Mouse (Mus musculus): ENCODE results near the gene Gm10521. TPM values are rescaled to one million over a fixed set of nuclear protein-coding genes. Genes with fewer than 3 reads are reported as not detected.
"Not testable (repeated sequence)": the region's sequence is repeated elsewhere in the genome, so short reads cannot be mapped to it uniquely, and the experiment has no call there.

Gene Gm10521
- total RNA-seq (2022), result under 1 TPM; 0.17 to 0.92 (median 0.48) TPM

DNA sequence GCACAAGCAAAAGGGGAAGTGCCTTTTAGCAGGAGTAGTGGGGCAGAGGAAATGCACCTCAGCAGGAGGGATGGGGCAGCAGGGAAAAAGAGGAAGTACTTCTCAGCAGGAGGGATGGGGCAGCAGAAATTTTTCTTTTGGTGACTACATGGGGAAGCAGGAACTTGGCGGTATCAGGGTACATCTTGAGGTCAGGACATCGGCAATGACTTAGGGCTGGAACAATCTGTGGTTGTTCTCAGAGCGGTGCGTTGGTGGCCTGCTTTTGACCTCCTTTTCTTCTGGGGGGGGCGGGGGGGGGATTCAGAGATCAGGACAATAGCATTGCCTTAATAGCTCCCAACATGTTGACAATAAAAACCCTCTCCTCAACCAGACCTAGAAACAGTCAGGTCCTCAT, at the start of gene Gm10521:
Gene Gm10521 (plus strand): TSS at position 301 of the 400 bp plus-strand sequence.
- DNase-seq, result not testable (repeated sequence)

DNA sequence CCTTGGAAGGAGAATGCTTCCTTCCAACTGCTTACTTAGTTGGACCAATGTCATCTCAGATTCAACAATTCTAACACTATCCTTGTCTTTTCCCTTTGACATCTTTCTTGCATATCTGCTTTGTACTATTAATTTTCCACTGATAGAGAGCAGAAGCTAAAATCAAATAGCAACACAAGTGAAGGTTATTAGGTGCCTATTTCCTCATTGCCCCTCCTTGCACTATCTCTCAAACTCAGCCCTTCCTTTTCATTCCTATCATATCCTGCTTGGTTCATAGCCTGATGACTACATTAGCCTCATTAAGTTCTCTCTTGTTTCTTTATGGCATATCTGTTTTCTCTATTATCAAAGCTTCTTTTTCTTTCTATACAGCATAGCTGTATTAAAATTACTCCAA, 47.3 kb upstream of the Gm10521 start:
- no peak for DNase-seq

DNA sequence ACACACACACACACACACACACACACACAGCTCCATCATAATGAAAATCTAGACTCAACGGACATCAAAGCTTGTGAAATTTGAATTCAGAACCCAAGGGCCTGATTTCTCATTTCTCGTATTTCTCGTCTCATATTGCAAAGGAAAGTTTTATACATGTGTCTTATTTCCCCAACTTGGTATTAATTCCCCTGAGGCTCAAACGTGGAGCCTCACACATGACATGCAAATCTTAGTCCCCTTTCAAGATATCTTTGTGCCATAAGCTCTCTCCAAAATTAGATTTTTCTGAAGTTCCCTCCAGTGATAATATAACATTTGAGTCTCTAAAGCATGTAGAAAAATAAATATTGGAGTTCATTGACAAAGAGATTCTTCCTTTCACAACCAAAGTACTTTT, 46.7 kb upstream of the Gm10521 start:
- no peak for DNase-seq

DNA sequence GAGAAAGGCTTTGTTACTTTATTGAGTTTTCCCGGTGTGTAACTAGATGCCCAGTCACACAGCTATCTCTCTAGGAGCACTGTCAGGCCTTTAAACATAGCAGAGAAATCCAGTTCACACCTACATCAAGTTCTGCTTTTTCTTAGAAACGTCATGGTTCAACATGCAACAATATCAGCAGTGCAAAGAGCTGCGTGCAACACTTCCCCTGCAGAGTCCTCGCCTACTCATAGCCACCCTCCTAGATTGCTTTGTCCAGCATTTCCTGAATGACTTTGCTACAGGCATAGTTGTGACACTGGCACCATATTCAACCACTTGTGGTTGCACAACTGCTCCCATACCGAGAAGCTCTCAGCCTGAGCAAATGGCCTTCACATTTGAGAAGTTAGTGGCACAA, 46.0 kb upstream of the Gm10521 start:
- DNase-seq, result no peak

DNA sequence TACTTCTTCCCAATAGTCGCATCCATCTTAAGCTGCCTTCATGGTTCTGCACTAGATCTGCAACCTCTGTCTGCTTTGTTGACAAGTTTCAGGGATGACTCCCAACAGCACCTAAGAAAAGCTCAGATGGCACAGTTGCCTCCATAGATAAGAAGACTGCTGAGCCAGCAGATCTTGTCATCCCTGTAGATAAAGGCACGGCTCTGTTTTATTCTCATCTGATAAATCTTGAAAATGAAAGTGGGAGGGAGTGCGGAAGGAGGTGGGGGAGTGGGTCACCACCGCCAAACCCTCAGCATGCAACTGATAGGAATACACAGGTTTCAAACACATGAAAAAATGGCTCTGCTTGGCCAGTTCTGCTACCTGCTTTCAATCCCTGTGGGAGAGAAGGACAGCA, 30.0 kb upstream of the Gm10521 start:
- DNase-seq, result no peak

DNA sequence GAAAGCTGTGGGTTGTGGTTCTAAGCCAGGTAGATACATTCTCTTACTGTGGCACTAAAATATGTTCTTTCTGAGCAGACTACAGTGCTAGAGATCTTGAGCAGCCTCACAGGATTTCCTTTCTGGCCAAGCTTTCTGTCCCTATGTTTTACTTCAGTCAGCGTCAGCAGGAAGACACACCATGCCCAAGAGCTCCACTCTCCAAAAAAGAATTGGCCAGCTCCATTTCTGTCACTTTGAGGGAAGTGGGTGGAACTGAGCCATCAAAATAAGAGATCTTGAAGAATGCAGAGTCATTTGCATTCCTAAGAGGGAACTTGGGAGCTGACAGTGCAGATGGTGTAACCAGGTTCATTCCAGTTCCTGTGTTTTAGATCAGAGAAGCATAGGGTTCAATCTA, 8.5 kb upstream of the Gm10521 start:
- DNase-seq, result no peak

DNA sequence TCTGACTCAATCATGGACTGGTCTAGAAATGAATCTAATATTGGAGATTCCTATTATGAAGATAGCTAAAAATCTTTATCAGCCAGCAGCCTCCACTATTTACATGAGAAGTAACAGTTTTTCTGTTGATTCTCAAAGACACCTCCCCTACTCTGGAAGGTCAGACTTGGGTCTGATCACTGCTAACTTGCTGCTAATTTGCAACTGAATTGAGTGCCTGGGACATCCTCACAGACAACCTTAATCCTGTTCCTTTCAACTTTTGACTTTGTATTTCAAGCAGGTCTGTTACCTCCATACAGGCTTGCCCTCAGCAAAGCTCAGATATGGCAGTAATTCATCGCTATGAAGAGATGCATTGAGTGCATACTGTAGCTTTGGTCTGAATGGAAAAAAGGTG, 8.5 kb downstream of the Gm10521 start:
- no peak for DNase-seq

DNA sequence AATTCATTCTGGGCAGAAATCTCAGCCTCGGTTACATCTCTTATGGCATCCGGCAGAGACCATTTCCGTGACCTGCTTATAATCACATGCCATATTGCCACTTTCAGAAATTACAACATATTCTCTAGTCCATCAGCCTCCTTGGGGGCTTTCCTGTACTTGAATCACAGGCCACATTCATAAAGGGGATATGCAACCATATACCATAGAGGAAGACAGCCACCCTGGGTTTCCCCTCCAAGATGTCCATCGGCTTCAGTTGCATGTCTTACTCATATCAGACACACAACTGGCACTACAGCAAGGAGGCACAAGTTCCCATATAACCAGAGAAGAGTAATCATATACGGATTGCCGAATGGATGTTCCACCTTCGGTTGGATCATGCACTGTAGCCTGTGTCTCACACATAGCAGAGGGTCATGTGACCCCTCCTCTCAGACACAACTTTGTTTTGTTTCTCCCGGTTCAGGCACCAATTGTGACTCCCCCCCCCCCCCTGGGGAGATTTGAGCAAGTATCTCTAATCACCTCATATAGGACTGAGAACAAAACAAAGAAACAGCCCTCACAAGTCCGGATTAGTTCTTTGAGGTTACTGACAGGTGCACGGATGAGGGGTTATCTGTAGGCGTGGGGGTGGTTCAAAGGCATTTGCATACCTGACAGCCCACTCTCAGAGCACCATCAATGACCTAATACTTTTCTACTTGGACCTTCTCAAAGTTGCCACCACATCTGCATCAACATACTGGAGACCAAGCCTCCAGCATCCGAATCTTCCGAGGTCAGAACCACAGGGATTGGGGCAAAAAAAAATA, 20.4 kb downstream of the Gm10521 start:
- no peak for DNase-seq

DNA sequence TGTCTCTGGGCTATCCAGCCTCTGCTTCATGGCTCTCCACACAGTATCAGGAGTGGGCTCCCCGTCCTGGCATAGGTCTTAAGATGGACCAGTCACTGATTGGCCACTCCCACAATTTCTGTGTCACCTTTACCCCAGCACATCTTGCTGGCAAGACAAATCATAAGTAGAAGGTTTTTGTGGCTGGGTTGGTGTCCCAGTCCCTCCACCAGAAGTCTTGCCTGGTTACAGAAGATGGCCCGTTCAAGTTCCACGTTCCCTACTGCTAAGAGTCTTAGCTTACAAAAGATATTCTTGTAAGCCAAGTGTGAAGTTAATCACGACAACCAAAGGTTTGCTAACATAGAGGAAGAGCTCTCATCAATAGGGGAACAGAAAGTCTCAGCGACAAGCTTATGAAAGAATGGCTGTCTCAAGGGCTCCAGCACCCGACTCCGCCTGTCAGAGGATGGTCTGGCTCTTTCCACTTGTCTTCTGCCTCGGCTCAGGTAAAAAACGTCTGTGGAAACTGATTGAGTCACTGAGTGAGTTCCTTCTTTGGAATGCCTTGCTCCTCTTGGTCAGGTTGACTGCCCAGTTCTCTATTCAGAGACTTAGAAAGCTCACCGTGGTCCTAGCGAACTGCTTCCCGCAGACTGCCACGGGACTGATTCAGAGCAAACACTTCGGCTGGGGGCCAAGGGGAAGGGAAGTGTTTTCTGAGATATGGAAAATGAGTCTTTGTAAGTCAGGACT, 22.0 kb downstream of the Gm10521 start, which contains the start of gene Slamf6:
Gene Slamf6 (plus strand): TSS at position 211 of the 735 bp plus-strand sequence.
- no peak for DNase-seq

DNA sequence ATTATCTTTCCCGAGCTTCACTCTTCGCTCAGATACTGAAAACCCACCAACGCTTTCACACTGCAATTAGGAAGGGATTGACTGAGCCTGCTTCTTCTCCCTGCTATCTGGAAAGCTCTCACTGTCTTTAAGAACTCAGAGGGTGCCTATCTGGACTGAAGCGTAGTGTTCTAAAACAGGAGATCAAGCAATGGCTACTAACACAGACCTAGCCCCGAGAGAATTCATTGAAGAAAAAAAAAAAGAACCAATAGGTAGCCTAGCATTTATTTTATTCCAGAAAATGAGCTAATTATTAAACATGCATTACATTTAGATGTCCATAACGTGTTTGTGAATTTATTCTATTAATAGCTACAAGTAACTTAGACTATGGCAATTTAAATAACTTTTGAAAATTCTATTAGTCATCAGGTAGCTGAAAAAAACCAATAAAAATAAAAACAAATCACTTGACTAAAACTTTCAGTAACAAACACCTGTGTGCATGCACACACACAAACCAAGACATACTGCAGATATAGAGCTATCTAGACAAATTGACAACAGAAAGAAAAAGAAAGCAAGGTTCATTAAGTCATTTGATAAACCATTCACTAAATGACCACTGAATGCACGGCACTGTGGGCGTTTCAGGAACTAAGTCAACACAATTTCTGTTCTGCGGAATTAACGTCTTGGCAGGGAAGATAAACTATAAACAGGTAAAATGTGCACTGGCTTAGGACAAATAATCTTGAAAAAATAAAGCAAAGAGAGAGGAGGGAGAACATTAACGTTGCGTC, 22.9 kb downstream of the Gm10521 start:
- no peak for DNase-seq

DNA sequence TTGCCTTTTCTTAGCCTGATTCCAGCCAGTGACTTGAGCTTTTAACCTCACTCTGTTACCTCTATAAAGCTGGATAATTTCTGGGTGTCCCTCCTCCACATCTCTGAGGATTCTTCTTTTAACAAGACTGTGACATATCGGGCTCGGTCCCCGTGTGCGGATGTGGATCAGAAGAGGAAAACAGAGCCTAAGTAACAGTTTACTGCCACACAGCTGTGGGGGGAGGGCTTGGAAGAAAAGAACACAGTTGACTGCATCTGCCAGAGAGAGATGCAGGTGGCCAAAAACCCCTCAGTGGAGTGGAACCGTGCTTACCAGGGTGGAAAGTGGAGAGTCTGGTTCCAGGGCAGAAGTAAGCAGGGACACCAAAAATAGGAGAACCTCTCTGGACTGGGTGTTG, 23.7 kb downstream of the Gm10521 start:
- no peak for DNase-seq

DNA sequence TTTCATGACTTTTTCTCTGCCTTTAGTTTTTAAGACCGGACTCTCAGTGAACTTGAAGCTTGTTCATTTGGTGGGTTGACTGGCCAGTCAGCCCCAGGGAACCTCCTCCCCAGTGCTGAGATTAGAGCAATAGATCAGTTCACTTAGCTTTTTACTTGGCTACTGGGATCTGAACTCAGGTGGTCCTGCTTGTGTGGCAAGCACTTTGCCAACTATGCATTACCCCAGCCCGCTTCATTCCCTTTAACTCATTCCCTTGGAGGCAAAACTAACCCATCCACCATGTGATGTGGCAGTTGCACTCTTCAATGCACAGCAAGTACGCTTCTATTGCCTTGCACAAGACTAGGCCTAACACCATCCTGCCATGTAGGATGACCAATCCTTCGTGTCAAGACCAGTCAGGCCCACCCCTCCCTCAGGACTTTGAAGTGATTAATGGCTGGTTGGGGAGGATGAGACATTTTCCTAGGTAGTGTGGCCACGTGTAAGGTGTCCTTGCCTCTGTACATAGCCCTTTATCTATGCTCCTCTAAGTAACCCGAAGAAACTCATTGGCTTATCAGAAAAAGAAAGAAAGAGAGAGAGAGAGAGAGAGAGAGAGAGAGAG, 24.5 kb downstream of the Gm10521 start:
- DNase-seq, result no peak

DNA sequence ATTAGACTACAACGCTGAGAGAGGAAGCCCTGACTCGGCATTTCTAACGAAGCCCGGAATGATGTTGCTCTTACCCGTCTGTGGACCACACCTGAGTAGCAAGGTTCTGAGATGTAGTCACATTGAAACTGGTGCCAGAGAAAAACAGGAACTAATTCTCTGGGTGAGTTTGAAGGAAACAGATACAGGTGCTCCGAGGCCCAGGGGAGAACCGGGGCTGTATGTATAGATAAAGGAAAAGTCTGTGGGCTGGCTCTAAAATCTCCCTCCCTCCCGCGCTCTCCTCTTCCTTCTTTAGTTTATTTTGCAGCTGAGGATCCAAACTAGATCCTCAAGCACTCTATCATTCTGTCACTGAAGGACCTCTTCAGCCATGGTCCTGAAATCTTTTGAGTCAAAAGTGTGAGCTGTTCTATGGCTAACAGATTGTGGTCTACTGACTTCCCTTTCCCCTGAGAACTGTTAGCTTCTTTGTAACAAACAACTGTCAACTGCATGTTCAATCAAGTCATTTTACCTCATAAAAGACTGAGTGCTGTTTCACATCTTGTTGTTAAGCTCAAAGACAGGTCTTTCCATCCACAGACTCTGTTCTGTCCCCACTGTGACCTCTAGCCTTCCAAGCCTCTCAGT, 25.6 kb downstream of the Gm10521 start:
- DNase-seq, result no peak

DNA sequence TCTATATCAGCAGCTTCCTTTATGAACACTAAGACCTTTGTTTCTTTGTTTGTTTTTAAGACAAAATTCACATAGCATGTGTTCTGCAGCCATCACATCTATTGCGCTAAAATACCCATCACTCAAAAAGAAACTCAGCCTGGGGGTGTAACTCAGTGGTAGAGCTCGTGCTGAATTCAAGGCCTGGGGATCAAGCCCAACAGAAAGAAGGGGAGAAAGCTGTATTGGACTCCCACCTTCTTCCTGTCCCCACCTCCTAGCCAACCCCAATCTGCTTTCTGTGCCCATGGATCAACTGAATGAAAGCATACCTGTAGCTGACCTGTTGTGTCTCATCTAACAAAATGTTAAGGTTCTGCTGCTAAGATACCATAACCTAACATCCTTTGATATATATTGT, 26.2 kb downstream of the Gm10521 start:
- no peak for DNase-seq

DNA sequence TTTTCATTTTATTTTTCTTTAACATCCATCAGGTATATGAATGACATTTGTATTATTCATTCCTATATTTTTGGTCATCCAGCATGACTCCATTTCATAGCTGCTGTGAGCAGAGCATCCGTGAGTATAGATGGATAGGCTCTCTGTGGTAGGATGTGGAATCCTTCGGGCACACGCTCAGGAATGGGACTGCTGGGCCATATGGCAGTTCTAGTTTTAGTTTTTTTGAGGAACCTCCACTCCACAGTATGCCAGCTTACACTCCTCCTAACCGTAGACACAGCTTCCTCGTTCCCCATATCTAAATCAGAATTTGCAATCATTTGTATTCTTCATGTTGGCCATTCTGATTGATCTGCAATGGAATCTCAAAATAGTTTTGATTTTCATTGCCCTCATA, 27.4 kb downstream of the Gm10521 start:
- no peak for DNase-seq

DNA sequence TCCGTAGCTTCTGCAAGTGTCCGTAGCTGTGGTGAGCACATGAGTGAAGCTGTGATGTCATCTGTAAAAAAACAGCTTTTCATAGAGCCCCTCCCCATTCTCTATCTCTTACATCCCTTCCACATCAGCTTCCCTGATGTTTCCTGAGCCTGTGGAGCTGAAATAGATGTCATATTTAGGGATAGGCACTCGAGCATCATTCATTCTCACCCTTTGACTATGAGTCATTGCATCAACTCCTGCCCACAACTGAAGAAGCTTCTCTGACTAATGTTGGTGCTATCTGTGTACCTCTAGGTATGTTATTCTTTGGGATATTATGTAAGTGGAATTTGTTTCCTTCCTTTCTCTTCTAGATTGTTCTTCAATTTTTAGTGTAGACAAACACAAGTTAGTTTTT, 29.4 kb downstream of the Gm10521 start:
- DNase-seq, result no peak

DNA sequence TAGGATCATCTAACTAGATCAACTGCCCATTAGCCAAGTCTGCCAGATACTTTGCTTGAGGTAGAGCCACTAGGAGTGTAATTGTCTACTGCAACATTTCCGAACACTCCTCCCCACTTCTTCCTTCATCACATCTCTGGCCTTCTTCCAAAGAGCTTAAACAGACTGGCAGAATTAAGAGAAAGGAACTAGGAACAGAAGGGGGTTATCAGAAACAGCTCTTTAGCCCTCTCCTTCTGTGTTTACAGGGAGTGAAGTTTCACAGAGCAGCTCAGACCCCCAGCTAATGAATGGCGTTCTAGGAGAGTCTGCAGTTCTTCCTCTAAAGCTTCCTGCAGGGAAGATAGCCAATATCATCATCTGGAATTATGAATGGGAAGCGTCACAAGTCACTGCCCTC, 38.4 kb downstream of the Gm10521 start:
- no peak for DNase-seq

DNA sequence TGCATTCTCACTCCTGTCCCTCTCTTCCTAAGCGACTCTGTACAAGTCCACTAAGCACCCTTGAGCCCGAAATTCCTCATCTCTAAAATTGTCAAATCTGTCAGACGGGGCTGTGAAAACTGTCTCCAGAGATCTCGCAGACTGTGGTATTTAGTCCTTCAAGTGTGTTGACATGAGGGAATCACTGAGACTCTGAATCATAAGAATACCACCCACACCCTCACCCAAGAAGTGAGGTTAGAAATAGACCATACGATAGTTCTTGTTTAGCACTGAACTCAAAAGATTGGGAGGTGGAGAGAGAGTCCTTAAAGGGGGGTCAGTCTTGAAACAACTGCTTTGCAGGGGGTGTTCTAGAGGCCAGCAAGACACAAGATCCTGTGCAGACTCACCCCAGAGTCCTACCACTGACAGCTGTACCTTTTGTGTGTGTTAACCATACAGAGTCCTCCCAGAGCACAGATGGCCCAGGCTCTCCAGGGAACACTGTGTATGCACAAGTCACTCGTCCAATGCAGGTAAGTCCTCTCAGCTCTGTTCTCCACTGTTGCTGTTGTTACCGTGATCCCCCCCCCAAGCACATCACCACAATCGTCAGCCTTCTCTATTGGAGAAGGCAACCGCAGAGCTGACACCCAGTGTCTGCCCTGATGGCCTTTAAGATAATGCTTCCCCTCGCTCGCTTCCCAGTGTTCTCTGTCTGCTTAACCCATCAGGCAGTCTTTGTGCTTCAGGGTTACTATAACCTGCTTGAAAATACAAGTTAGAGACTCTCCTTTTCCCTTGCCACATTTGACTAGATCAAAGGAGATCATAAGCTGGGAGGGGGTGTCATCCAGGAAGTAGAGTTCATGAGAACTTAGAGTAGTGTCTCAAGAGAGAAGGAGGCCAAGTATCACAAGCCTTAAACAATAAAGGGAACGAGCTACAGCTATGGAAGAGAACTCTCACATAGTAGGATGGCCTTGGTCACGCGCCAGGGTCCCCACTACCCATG, 43.8 kb downstream of the Gm10521 start:
- DNase-seq, result no peak

DNA sequence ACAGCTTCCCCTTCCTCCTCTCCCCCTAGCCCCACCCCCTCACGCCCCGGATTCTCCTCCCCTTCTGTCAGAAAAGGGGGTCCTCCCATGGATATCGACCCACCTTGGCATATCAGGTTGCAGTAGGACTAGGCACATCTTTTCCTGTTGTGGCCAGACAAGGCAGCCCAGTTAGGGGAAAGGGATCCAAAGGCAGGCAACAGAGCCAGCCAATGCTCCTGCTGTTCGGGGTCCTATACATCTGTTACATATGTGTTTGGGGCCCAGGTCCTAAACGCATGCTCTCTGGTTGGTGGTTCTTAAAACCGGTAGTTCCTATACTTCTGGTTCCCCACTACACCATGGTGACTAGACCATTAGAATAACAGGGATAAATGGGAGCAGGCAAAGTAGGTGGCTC, 45.2 kb downstream of the Gm10521 start:
- DNase-seq, result no peak

DNA sequence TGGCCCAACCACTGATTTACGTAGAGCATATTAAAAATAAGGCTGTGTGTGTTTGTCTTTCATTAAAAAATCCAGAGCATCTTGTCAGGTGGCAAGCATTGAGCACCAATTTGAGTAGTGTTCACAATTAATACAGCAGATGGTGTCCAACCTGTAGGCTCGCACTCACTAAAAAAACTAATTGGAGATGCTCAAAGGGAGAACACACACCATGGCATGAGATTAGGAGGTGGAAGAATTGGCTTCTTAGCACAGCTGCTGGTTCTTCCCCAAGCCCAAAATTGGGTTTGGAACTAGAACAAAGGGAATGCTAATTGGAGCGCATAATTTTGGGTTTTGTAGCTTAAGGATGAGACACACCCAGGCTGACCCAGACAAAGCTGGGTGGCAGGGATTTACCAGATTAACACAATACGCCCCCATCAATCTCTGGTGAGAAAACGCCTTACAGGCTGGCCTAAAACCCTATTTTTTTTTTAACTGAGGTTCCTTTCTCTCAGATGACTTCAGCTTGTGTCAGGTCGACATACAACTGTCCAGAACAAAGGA, 51.1 kb downstream of the Gm10521 start:
- DNase-seq, result no peak

All from adrenal gland, adult 8-10 months (tissue).